Mouse (Mus musculus): ENCODE data around the gene Glmn.

DNA sequence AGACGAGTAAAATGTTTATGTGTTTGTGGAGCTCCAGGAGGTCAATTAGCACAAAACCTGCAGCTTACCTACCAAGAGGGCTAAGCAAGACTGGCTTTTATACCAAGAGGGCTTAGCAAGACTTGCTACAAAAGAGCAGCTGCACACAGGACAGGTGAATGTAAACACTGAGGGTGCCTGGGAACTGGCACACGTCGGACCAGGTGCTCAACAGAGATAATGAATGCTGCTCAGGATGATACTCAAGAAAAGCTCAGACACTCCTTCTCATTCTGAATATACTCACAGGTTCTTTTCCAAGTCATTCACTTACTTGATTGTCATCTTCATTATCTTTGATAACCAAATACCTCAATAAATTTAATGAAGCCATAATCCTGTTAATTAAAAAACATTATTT lies 40.7 kb downstream of the Glmn start:
- TF ChIP-seq CHD2 (IDR thresholded peaks at IDR 0.05; ENCODE audit: low read depth, low read length), result no peak
- no peak for TF ChIP-seq ZNF384 (IDR thresholded peaks at IDR 0.05; ENCODE audit: low read depth, low read length)
- TF ChIP-seq ZC3H11A (IDR thresholded peaks at IDR 0.05; ENCODE audit: borderline replicate concordance, low read depth, low read length), result no peak

Data from ES-E14 (cell line).